Mouse (Mus musculus) MEL (cell line): Measurements from ENCODE around the gene Fam131c. TPM values are rescaled to one million over a fixed set of nuclear protein-coding genes. Genes with fewer than 3 reads are reported as not detected.

Experiments
- DNase-seq: peaks from one replicate; pipeline ENCODE4 v3.0.0; 2011; ENCODE audit warnings: low read depth, low spot score
- H3K27ac ChIP-seq: 2 replicates; pipeline ENCODE4 v1.5.1; 2012; ENCODE audit warnings: low read depth, mild to moderate bottlenecking, control low read depth, low read length, moderate library complexity; ENCODE audit not compliant: control insufficient read depth
- H3K27me3 ChIP-seq, 2 experiments: fragments of 150-350 bp in 1 of 2; sonication (generic) in 1 of 2; 2 replicates each; pipeline ENCODE4 v1.6.1; 2012; ENCODE audit warnings: low read length in 2 of 2, mild to moderate bottlenecking in 2 of 2, improper control_type of control experiment in 1 of 2, moderate library complexity in 1 of 2; ENCODE audit not compliant: insufficient read depth in 2 of 2, control insufficient read depth in 1 of 2
- H3K36me3 ChIP-seq, 2 experiments: 2 replicates each; pipeline ENCODE4 v1.6.1; 2012 to 2014; ENCODE audit warnings: low read length in 2 of 2, improper control_type of control experiment in 1 of 2, inconsistent platforms in 1 of 2, mild to moderate bottlenecking in 1 of 2; ENCODE audit not compliant: insufficient read depth in 2 of 2, control insufficient read depth in 1 of 2
- H3K4me1 ChIP-seq, 2 experiments: fragments of 150-350 bp in 1 of 2; sonication (generic) in 1 of 2; 2 replicates each; pipeline ENCODE4 v1.6.1; 2012; ENCODE audit warnings: low read length in 2 of 2, improper control_type of control experiment in 1 of 2, mild to moderate bottlenecking in 1 of 2; ENCODE audit not compliant: insufficient read depth in 2 of 2, control insufficient read depth in 1 of 2
- H3K4me3 ChIP-seq, 2 experiments: fragments of 150-350 bp in 1 of 2; sonication (generic) in 1 of 2; 2 replicates each; pipeline ENCODE4 v1.5.1; 2012; ENCODE audit warnings: low read depth in 2 of 2, low read length in 2 of 2, mild to moderate bottlenecking in 2 of 2, moderate library complexity in 2 of 2, control low read depth in 1 of 2, improper control_type of control experiment in 1 of 2; ENCODE audit not compliant: control insufficient read depth in 1 of 2, insufficient read depth in 1 of 2
- H3K79me2 ChIP-seq: 2 replicates; pipeline ENCODE4 v1.6.1; 2012; ENCODE audit warnings: mild to moderate bottlenecking, low read length, moderate library complexity; ENCODE audit not compliant: control insufficient read depth, poor library complexity, insufficient read depth
- H3K9ac ChIP-seq: 2 replicates; pipeline ENCODE4 v1.6.1; 2012; ENCODE audit warnings: low read depth, mild to moderate bottlenecking, control low read depth, low read length, moderate library complexity; ENCODE audit not compliant: control insufficient read depth, poor library complexity, severe bottlenecking
- H3K9me3 ChIP-seq: fragments of 150-350 bp; sonication (generic); replicated peaks from 2 replicates; pipeline ENCODE4 v1.6.1; 2012; ENCODE audit warnings: mild to moderate bottlenecking, low read length, improper control_type of control experiment, moderate library complexity; ENCODE audit not compliant: insufficient read depth
- CHD1 ChIP-seq: IDR thresholded peaks from 2 replicates; pipeline ENCODE4 v1.6.1; 2012; ENCODE audit warnings: low read depth, mild to moderate bottlenecking, inconsistent platforms, low read length, improper control_type of control experiment
- CHD2 ChIP-seq: IDR thresholded peaks from 2 replicates; pipeline ENCODE4 v1.6.1; 2011; ENCODE audit warnings: low read length, improper control_type of control experiment
- CTCF ChIP-seq, 3 experiments: IDR thresholded peaks in 2 of 3; conservative IDR thresholded peaks in 1 of 3; 2 replicates each; pipeline ENCODE4 v1.5.1; 2011 to 2012; ENCODE audit warnings: low read length in 3 of 3, low read depth in 2 of 3, mild to moderate bottlenecking in 2 of 3, improper control_type of control experiment in 1 of 3, inconsistent platforms in 1 of 3, mixed read lengths in 1 of 3, moderate library complexity in 1 of 3; ENCODE audit not compliant: control insufficient read depth in 1 of 3, insufficient read depth in 1 of 3, poor library complexity in 1 of 3, severe bottlenecking in 1 of 3
- EP300 ChIP-seq, 2 experiments: IDR thresholded peaks; 2 replicates each; pipeline ENCODE4 v1.6.1; 2011; ENCODE audit warnings: improper control_type of control experiment in 2 of 2, low read length in 2 of 2, low read depth in 1 of 2, mild to moderate bottlenecking in 1 of 2
- ETS1 ChIP-seq: IDR thresholded peaks from 2 replicates; pipeline ENCODE4 v1.6.1; 2012; ENCODE audit warnings: low read depth, mild to moderate bottlenecking, inconsistent platforms, low read length, improper control_type of control experiment, moderate library complexity
- HCFC1 ChIP-seq: IDR thresholded peaks from 2 replicates; pipeline ENCODE4 v1.6.1; 2012; ENCODE audit warnings: low read depth, mild to moderate bottlenecking, inconsistent platforms, low read length, improper control_type of control experiment, moderate library complexity
- KAT2A ChIP-seq: conservative IDR thresholded peaks from 2 replicates; pipeline ENCODE4 v1.6.1; 2012; ENCODE audit warnings: low read depth, low read length, improper control_type of control experiment, inconsistent platforms
- MEF2A ChIP-seq: IDR thresholded peaks from 2 replicates; pipeline ENCODE4 v1.6.1; 2014; ENCODE audit warnings: low read depth, mild to moderate bottlenecking, inconsistent platforms, low read length, improper control_type of control experiment; ENCODE audit not compliant: poor library complexity, insufficient replicate concordance, severe bottlenecking; ENCODE audit errors: extremely low read depth
- MXI1 ChIP-seq: IDR thresholded peaks from 2 replicates; pipeline ENCODE4 v1.6.1; 2011; ENCODE audit warnings: mild to moderate bottlenecking, low read depth, low read length, improper control_type of control experiment
- NELFE ChIP-seq: IDR thresholded peaks from 2 replicates; pipeline ENCODE4 v1.6.1; 2011; ENCODE audit warnings: low read depth, low read length, improper control_type of control experiment
- NRF1 ChIP-seq: IDR thresholded peaks from 2 replicates; pipeline ENCODE4 v1.6.1; 2014; ENCODE audit warnings: low read depth, mild to moderate bottlenecking, inconsistent platforms, low read length, improper control_type of control experiment, moderate library complexity; ENCODE audit not compliant: poor library complexity, insufficient read depth, severe bottlenecking
- POLR2AphosphoS2 ChIP-seq: IDR thresholded peaks from 2 replicates; pipeline ENCODE4 v1.6.1; 2011; ENCODE audit warnings: low read length, improper control_type of control experiment
- RCOR1 ChIP-seq: IDR thresholded peaks from 2 replicates; pipeline ENCODE4 v1.6.1; 2012; ENCODE audit warnings: low read depth, mild to moderate bottlenecking, inconsistent platforms, low read length, improper control_type of control experiment
- SIN3A ChIP-seq: IDR thresholded peaks from 2 replicates; pipeline ENCODE4 v1.6.1; 2012; ENCODE audit warnings: low read length, improper control_type of control experiment, inconsistent platforms
- TAL1 ChIP-seq: IDR thresholded peaks from 2 replicates; pipeline ENCODE4 v1.6.1; 2012; ENCODE audit warnings: mild to moderate bottlenecking, inconsistent platforms, low read length, moderate library complexity, mixed read lengths
- TBP ChIP-seq: IDR thresholded peaks from 2 replicates; pipeline ENCODE4 v1.8.0; 2011; ENCODE audit warnings: low read depth, low read length, improper control_type of control experiment
- TCF12 ChIP-seq: IDR thresholded peaks from 2 replicates; pipeline ENCODE4 v1.6.1; 2014; ENCODE audit warnings: low read depth, mild to moderate bottlenecking, inconsistent platforms, low read length, improper control_type of control experiment, moderate library complexity
- USF2 ChIP-seq, 2 experiments: IDR thresholded peaks; 2 replicates each; pipeline ENCODE4 v1.6.1; 2011 to 2012; ENCODE audit warnings: improper control_type of control experiment in 2 of 2, low read length in 2 of 2, borderline replicate concordance in 1 of 2, inconsistent platforms in 1 of 2, low read depth in 1 of 2, mild to moderate bottlenecking in 1 of 2; ENCODE audit not compliant: insufficient read depth in 1 of 2
- ZC3H11A ChIP-seq: IDR thresholded peaks from 2 replicates; pipeline ENCODE4 v1.6.1; 2012; ENCODE audit warnings: low read depth, mild to moderate bottlenecking, inconsistent platforms, low read length, improper control_type of control experiment
- polyA plus RNA-seq, 2 experiments: library from polyadenylated mRNA; stranded (reverse) in 1 of 2; unstranded in 1 of 2; fragments of >175 nt in 1 of 2; fragments of >200 nt in 1 of 2; gene quantifications; 2 replicates each; pipeline versions ENCODE4 v1.2.1 to v1.2.4; 2012; ENCODE audit warnings: low replicate concordance in 2 of 2, low read depth in 1 of 2; ENCODE audit not compliant: insufficient read length in 2 of 2, insufficient read depth in 1 of 2, missing spikeins in 1 of 2
- total RNA-seq: library from RNA; depleted of rRNA; stranded (reverse); fragments of 300-350 nt; gene quantifications from 2 replicates; pipeline ENCODE4 v1.2.3, GENCODE M21; 2012; rRNA removed

The Fam131c gene
- total RNA-seq (not detected in 2 replicates), polyA plus RNA-seq (not detected)

- DNase-seq, result no peak
- TF ChIP-seq POLR2AphosphoS2, result no peak
- TF ChIP-seq KAT2A, result no peak
- no peak for TF ChIP-seq RCOR1
- TF ChIP-seq TBP, result no peak
- no peak for TF ChIP-seq MXI1
- TF ChIP-seq EP300 (IDR thresholded peaks at IDR 0.05; ENCODE audit: low read depth in 1 of 2, low read length in 2 of 2), result no peak
- TF ChIP-seq NRF1, result no peak
- no peak for TF ChIP-seq CHD1
- no peak within 1 kb of the TSS for H3K9ac ChIP-seq
- H3K27ac ChIP-seq, result no peak within 1 kb of the TSS
- H3K27me3 ChIP-seq, result peaks cover 2 to 4% of the 10 kb centered on the region in 2 experiments; a peak in 2 of 4 replicates
- H3K4me3 ChIP-seq, result no peak within 1 kb of the TSS
- H3K9me3 ChIP-seq, result no peaks in the 10 kb centered on the region
- H3K79me2 ChIP-seq, result no peaks in the 10 kb centered on the region
- H3K4me1 ChIP-seq, result no peaks in the 10 kb centered on the region
- H3K36me3 ChIP-seq, result no peaks in the 10 kb centered on the region
These were observed at the start of gene Fam131c for GRCm38 (mm10) chr4:141367997-141368791. Gene Fam131c, plus strand, starts transcription at chr4:141368220.

GRCm38 (mm10) chr4:141322526-141322925 is 45.5 kb upstream of the Fam131c start:
- Histone ChIP-seq H3K27ac (no peak overlapping the region), H3K36me3 (no peaks in the 10 kb centered on the region), H3K4me3 (no peak overlapping the region), H3K9me3 (no peaks in the 10 kb centered on the region), H3K79me2 (no peaks in the 10 kb centered on the region), H3K27me3 (no peaks in the 10 kb centered on the region), H3K9ac (no peak overlapping the region), H3K4me1 (peaks cover 0 to 3% of the 10 kb centered on the region in 2 experiments; a peak in 2 of 4 replicates)
- no peak for DNase-seq
- TF ChIP-seq KAT2A, result no peak
- no peak for TF ChIP-seq EP300 (IDR thresholded peaks at IDR 0.05; ENCODE audit: low read depth in 1 of 2, low read length in 2 of 2)
- TF ChIP-seq CTCF (IDR thresholded peaks at IDR 0.05 in 2 of 3, conservative IDR thresholded peaks at IDR 0.05 in 1 of 3; ENCODE audit: control insufficient read depth in 1 of 3, insufficient read depth in 1 of 3, low read depth in 2 of 3, low read length in 3 of 3, poor library complexity in 1 of 3, severe bottlenecking in 1 of 3), result no peak
- no peak for TF ChIP-seq MEF2A
- TF ChIP-seq ZC3H11A, result no peak
- no peak for TF ChIP-seq TCF12
- no peak for TF ChIP-seq HCFC1
- TF ChIP-seq NELFE, result no peak
- TF ChIP-seq NRF1, result no peak
- TF ChIP-seq ETS1, result no peak
- no peak for TF ChIP-seq USF2 (IDR thresholded peaks at IDR 0.05; ENCODE audit: borderline replicate concordance in 1 of 2, insufficient read depth in 1 of 2, low read depth in 1 of 2, low read length in 2 of 2)
- TF ChIP-seq CHD2, result no peak
- no peak for TF ChIP-seq TAL1
- no peak for TF ChIP-seq SIN3A
